Mouse (Mus musculus) midbrain, embryonic 13.5 days (tissue): ENCODE data around the gene Slc17a8. TPM values are rescaled to one million over a fixed set of nuclear protein-coding genes. Genes with fewer than 3 reads are reported as not detected.

Experiments used
- ATAC-seq: fragments of 200-750 bp; cut with Nextera tagmentation; 2 replicates; pipeline ENCODE4 v1.8.0; 2017; ENCODE audit warnings: mild to moderate bottlenecking, moderate TSS enrichment, moderate library complexity
- H3K27ac ChIP-seq: fragments of 300-500 bp; sonication (generic); 2 replicates; pipeline ENCODE4 v1.5.1; 2015; ENCODE audit warnings: inconsistent platforms, mild to moderate bottlenecking, moderate library complexity
- H3K27me3 ChIP-seq: fragments of 300-500 bp; sonication (generic); 2 replicates; pipeline ENCODE4 v1.6.1; 2015; ENCODE audit warnings: mild to moderate bottlenecking, inconsistent platforms
- H3K36me3 ChIP-seq: fragments of 300-500 bp; sonication (generic); 2 replicates; pipeline ENCODE4 v1.6.1; 2015; ENCODE audit warnings: mild to moderate bottlenecking, inconsistent platforms
- H3K4me1 ChIP-seq: fragments of 300-500 bp; sonication (generic); replicated peaks from 2 replicates; pipeline ENCODE4 v1.6.1; 2015; ENCODE audit warnings: inconsistent platforms
- H3K4me2 ChIP-seq: fragments of 300-500 bp; sonication (generic); replicated peaks from 2 replicates; pipeline ENCODE4 v1.6.1; 2015; ENCODE audit warnings: moderate library complexity, mild to moderate bottlenecking, inconsistent platforms
- H3K4me3 ChIP-seq: fragments of 300-500 bp; sonication (generic); replicated peaks from 2 replicates; pipeline ENCODE4 v1.5.1; 2015; ENCODE audit warnings: mild to moderate bottlenecking, inconsistent platforms
- H3K9ac ChIP-seq: fragments of 300-500 bp; sonication (generic); replicated peaks from 2 replicates; pipeline ENCODE4 v1.6.1; 2015; ENCODE audit warnings: mild to moderate bottlenecking, inconsistent platforms
- H3K9me3 ChIP-seq: fragments of 300-500 bp; sonication (generic); 2 replicates; pipeline ENCODE4 v1.6.1; 2016; ENCODE audit warnings: mild to moderate bottlenecking, inconsistent platforms
- WGBS: fragments of 180-500 bp; shearing (Covaris S2); methylation state at CpG from one replicate; pipeline ENCODE4 v1.1.7; 2015; 5-methylcytosine and 5-hydroxymethylcytosine counted together
- polyA plus RNA-seq: library from polyadenylated mRNA; unstranded; fragments of >200 nt; fragmentation: Nextera tagmentation; extraction: Ambion mirVana; gene quantifications from 2 replicates; pipeline ENCODE4 v1.2.1, GENCODE M21; 2015

The Slc17a8 gene
- polyA plus RNA-seq, 1 experiment from 2014 or later = 2.3 TPM

DNA sequence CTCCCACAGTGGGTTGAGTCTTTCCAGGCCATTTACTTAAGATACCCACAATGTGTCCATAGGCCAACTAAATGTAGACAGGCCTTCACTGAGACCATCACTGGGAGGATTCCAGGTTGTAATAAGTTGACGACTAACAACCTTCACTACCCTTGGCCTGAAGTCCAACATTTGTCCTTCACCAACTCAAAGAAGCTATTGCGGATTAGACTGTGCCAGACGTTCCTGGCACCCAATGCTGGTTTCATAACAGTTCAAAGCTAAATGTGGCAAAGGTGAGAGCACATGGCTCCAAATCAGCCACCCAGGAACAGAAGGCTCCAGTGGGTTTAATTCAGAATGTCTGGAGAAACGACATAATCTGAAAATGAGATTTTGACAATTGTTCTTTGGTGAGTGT is 12.1 kb upstream of the Slc17a8 start:
- Histone ChIP-seq H3K27me3 (no peaks in the 10 kb centered on the region), H3K9ac (no peak overlapping the region), H3K4me1 (no peaks in the 10 kb centered on the region), H3K27ac (no peak overlapping the region), H3K4me3 (no peak overlapping the region), H3K9me3 (no peaks in the 10 kb centered on the region), H3K4me2 (no peak overlapping the region), H3K36me3 (no peaks in the 10 kb centered on the region)
- no peak for ATAC-seq
- WGBS = 93% methylated on average over 4 of the region's 4 CpGs

DNA sequence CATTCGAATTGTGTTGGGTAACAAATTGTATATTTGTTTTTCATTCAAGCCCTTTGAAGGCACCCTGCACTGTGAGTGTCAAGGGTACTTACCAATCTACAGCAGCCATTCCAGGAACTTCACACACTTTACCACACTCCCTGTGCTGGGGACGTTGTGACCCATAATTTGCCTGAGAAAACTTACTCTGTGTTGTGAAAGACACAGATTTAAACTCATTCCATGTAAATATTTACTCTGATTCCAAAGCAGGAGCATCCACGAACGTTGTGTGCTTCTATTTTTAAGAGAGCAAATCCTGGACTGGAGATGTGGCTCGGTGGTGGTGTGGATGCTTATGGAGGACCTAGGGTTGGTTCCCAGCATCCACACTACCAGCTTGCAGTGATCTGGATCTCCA is 10.8 kb upstream of the Slc17a8 start:
- H3K4me2 ChIP-seq = no peak overlapping the region
- 71% methylated on average over 5 of the region's 5 CpGs for WGBS
- H3K27ac ChIP-seq = no peak overlapping the region
- ATAC-seq = no peak
- no peak overlapping the region for H3K4me3 ChIP-seq
- no peak overlapping the region for H3K9ac ChIP-seq
- no peaks in the 10 kb centered on the region for H3K9me3 ChIP-seq
- H3K27me3 ChIP-seq = no peaks in the 10 kb centered on the region
- no peaks in the 10 kb centered on the region for H3K36me3 ChIP-seq
- H3K4me1 ChIP-seq = no peaks in the 10 kb centered on the region

DNA sequence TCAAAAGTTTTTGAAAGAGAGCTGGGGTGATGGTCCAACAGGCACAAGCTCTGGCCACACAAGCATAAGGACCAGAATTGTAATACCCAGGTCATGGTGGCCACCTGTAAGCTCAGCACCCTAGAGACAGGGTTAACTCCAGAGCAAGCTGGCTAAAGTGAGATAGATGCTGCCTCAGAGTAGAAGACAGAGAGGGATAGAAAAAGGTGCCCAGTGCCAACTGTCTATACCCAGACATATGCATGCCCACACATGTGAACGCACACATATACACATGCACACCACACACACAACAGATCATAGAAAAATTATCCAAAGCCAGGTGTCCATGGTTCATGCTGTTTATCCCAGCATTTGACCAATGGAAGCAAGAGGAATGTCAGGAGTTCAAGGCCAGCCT is 9.5 kb upstream of the Slc17a8 start:
- no peak overlapping the region for H3K4me3 ChIP-seq
- 91% methylated on average over 1 of the region's 1 CpGs for WGBS
- no peak overlapping the region for H3K4me2 ChIP-seq
- peak; percentile 56; the same call in 1 of the 2 replicates for ATAC-seq
- no peaks in the 10 kb centered on the region for H3K27me3 ChIP-seq
- H3K36me3 ChIP-seq = no peaks in the 10 kb centered on the region
- no peak overlapping the region for H3K27ac ChIP-seq
- H3K4me1 ChIP-seq = no peaks in the 10 kb centered on the region
- H3K9ac ChIP-seq = no peak overlapping the region
- H3K9me3 ChIP-seq = no peaks in the 10 kb centered on the region

- H3K27ac ChIP-seq = no peak overlapping the region
- H3K4me2 ChIP-seq = no peak overlapping the region
- no peaks in the 10 kb centered on the region for H3K4me1 ChIP-seq
- H3K27me3 ChIP-seq = no peaks in the 10 kb centered on the region
- 28% methylated on average over 3 of the region's 3 CpGs for WGBS
- no peaks in the 10 kb centered on the region for H3K9me3 ChIP-seq
- H3K4me3 ChIP-seq = no peak overlapping the region
- peak; percentile 84 for ATAC-seq
- H3K9ac ChIP-seq = no peak overlapping the region
- H3K36me3 ChIP-seq = no peaks in the 10 kb centered on the region
Measured at GRCm38 (mm10) chr10:89630052-89630451, 9.0 kb upstream of the Slc17a8 start.

DNA sequence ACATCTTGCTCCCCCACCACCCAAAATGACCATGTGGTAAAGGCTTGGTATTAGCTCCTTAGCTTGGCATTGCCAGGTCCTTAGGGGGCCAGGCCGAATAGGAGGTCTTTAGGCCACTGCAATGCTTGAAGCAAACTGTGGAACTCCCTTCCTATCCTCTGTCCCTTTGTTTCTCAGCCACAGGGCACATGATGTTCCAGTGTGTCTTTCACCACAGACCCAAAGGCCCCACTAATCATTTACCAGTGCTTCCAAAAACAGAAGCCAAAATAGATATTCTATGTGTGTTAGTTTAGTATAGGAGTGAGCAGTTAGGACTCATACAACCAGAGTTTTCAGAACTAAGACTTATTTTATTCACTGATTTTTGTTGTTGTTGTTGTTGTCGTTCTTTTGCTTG is 5.7 kb upstream of the Slc17a8 start:
- Histone ChIP-seq H3K9ac (no peak overlapping the region), H3K9me3 (no peaks in the 10 kb centered on the region), H3K27ac (no peak overlapping the region), H3K4me3 (no peak overlapping the region), H3K4me1 (no peaks in the 10 kb centered on the region), H3K27me3 (no peaks in the 10 kb centered on the region), H3K4me2 (no peak overlapping the region), H3K36me3 (no peaks in the 10 kb centered on the region)
- no peak for ATAC-seq
- WGBS = 90% methylated on average over 2 of the region's 2 CpGs

DNA sequence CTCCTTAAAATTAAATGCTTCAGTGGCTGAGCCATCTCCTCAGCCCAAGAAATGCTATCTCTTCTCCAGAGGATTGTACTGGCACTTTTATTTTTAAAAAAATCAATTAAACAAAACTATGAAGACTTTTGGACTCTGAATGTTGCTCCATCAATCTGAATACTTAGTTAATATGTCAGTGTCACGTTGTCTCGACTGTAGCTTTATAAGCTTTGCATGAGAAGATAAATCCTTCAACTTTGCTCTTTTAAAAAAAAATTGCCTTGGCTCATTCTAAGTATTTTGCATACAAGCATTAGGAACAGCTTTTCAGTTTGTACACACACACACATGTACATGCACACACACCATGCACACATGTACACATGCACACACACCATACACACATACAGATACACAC is 3.1 kb upstream of the Slc17a8 start:
- no peaks in the 10 kb centered on the region for H3K36me3 ChIP-seq
- H3K27ac ChIP-seq = no peak overlapping the region
- H3K4me3 ChIP-seq = no peak overlapping the region
- H3K9ac ChIP-seq = no peak overlapping the region
- H3K4me1 ChIP-seq = peaks cover 7% of the 10 kb centered on the region
- H3K4me2 ChIP-seq = no peak overlapping the region
- no peaks in the 10 kb centered on the region for H3K9me3 ChIP-seq
- WGBS = 94% methylated on average over 2 of the region's 2 CpGs
- ATAC-seq = no peak
- no peaks in the 10 kb centered on the region; the same call in 1 of the 2 replicates for H3K27me3 ChIP-seq

GRCm38 (mm10) chr10:89599311-89599710 is 21.7 kb downstream of the Slc17a8 start:
- peaks cover 4% of the 10 kb centered on the region; the same call in 1 of the 2 replicates for H3K4me1 ChIP-seq
- H3K4me3 ChIP-seq = no peak overlapping the region
- H3K4me2 ChIP-seq = no peak overlapping the region
- no peak for ATAC-seq
- no peaks in the 10 kb centered on the region for H3K27me3 ChIP-seq
- 88% methylated on average over 5 of the region's 5 CpGs for WGBS
- H3K36me3 ChIP-seq = no peaks in the 10 kb centered on the region
- H3K27ac ChIP-seq = no peak overlapping the region
- H3K9me3 ChIP-seq = no peaks in the 10 kb centered on the region
- no peak overlapping the region for H3K9ac ChIP-seq

DNA sequence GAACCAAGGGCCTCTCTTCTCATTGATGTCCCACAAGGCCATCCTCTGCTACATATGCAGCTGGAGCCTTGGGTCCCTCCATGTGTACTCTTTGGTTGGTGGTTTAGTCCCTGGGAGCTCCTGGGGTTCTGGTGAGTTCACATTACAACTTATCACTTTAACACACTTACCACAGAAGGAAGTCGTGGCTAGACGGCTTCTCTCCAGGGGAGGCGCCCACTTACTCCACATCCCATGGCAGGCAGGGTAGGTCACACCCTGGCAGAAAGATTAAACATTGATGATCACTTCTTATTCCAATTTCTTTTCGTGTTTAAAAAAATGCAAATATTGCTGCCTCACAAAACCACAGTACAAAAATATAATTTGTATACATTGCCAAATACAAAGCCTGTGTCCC is 23.8 kb downstream of the Slc17a8 start:
- no peaks in the 10 kb centered on the region for H3K27me3 ChIP-seq
- no peaks in the 10 kb centered on the region for H3K36me3 ChIP-seq
- no peak overlapping the region for H3K27ac ChIP-seq
- H3K4me1 ChIP-seq = peaks cover 4% of the 10 kb centered on the region
- 83% methylated on average over 4 of the region's 4 CpGs for WGBS
- H3K9me3 ChIP-seq = no peaks in the 10 kb centered on the region
- no peak for ATAC-seq
- H3K4me2 ChIP-seq = no peak overlapping the region
- no peak overlapping the region for H3K4me3 ChIP-seq
- H3K9ac ChIP-seq = no peak overlapping the region

DNA sequence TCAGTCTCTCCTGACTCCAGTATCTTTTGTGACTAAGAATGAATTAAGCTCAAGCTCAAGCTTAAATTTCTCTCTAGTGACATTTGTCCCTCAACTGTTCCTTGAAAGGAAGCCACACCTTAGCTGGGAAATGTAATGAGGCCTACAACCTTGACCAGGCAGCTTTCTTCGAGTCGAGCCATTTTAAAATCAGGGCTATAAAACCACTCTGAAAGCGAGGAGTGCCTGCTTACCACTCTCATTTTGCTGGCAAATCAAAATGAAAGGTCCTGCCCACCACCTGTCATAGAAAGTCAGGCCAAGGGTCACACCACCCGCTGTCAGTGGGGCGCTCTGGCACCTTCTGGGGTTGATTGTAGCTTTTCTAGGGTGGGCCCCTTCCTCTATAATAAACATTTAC is 25.1 kb downstream of the Slc17a8 start:
- H3K4me3 ChIP-seq = no peak overlapping the region
- 92% methylated on average over 5 of the region's 5 CpGs for WGBS
- no peak overlapping the region for H3K27ac ChIP-seq
- no peaks in the 10 kb centered on the region for H3K36me3 ChIP-seq
- H3K4me1 ChIP-seq = peaks cover 4% of the 10 kb centered on the region
- no peak for ATAC-seq
- no peaks in the 10 kb centered on the region for H3K27me3 ChIP-seq
- H3K4me2 ChIP-seq = no peak overlapping the region
- H3K9me3 ChIP-seq = no peaks in the 10 kb centered on the region
- no peak overlapping the region for H3K9ac ChIP-seq

DNA sequence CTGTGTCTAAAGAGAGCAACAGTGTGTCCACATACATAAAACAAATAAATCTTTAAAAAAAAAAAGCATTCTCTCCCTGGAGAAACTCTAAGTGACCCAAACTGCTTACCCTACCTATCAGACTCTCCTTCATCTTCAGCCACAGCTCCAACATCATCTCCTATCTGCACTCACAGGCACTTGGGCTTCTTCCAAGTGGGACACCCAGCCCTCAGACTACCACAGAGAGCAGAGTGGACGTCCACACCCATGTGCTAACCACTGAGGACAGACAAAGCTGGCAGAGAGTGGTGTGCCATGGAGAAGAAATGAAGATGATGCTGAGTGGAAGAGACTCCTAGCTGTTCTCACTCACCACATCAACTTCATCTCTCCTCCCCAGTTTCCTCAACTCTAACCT is 25.5 kb downstream of the Slc17a8 start:
- H3K27me3 ChIP-seq = no peaks in the 10 kb centered on the region
- H3K4me3 ChIP-seq = no peak overlapping the region
- peaks cover 4% of the 10 kb centered on the region for H3K4me1 ChIP-seq
- H3K9me3 ChIP-seq = no peaks in the 10 kb centered on the region
- no peak overlapping the region for H3K9ac ChIP-seq
- H3K36me3 ChIP-seq = no peaks in the 10 kb centered on the region
- 75% methylated on average over 1 of the region's 1 CpGs for WGBS
- no peak overlapping the region for H3K27ac ChIP-seq
- no peak overlapping the region for H3K4me2 ChIP-seq
- no peak for ATAC-seq

GRCm38 (mm10) chr10:89594309-89594708 is 26.7 kb downstream of the Slc17a8 start:
- Histone ChIP-seq H3K9me3 (no peaks in the 10 kb centered on the region), H3K27ac (no peak overlapping the region), H3K36me3 (no peaks in the 10 kb centered on the region), H3K9ac (no peak overlapping the region), H3K4me2 (no peak overlapping the region), H3K4me1 (peaks cover 4% of the 10 kb centered on the region), H3K4me3 (no peak overlapping the region), H3K27me3 (no peaks in the 10 kb centered on the region)
- ATAC-seq = no peak
- 87% methylated on average over 4 of the region's 4 CpGs for WGBS

DNA sequence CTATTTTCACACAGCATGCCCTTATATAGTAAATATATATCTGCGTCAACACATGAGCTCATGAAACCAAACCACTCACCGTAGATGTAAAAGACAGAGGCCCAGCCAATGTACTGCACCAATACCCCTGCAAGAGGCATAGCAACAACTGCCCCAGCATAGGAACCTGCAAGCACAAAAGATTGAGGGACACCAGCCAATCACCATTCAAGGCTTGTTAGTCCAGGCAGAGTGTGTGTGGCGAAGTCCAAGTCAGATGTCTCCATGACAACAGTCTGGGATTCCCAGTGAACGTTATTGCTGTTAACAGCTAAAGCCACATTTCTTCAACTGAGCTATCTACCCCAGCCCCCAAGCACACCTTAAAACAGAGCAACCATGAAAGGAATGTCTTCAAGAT is 28.3 kb downstream of the Slc17a8 start:
- peak; percentile 77 for ATAC-seq

DNA sequence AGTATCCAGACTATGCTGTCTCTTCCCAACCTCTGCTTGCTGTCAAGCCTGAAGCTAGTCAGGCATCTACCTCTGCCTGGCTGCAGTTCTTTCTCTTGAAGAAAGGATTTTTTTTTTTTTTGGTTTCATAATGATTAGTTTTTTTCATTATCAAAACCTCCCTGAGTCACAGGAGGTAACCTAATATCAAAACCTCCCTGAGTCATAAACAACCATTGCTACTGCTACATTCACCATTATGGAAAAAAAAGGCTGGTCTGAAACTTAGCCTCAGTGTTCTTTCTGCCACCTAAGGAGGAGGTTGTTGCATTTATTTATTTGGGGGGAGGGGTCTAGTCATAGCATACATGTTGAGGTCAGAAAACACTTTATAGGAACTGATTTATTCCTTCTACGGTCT is 31.2 kb downstream of the Slc17a8 start:
- H3K9ac ChIP-seq = no peak overlapping the region
- no peak overlapping the region for H3K4me3 ChIP-seq
- H3K4me2 ChIP-seq = no peak overlapping the region
- no peaks in the 10 kb centered on the region for H3K9me3 ChIP-seq
- H3K27me3 ChIP-seq = no peaks in the 10 kb centered on the region
- H3K4me1 ChIP-seq = peaks cover 4% of the 10 kb centered on the region
- WGBS = 95% methylated on average over 1 of the region's 1 CpGs
- H3K27ac ChIP-seq = no peak overlapping the region
- no peak for ATAC-seq
- no peaks in the 10 kb centered on the region for H3K36me3 ChIP-seq

More for the DNA sequence above, 28.3 kb downstream of the Slc17a8 start:
- H3K36me3 ChIP-seq = no peaks in the 10 kb centered on the region
- WGBS = 32% methylated on average over 4 of the region's 4 CpGs
- peaks cover 4% of the 10 kb centered on the region for H3K4me1 ChIP-seq
- no peak overlapping the region for H3K4me3 ChIP-seq
- H3K4me2 ChIP-seq = no peak overlapping the region
- H3K9ac ChIP-seq = no peak overlapping the region
- no peaks in the 10 kb centered on the region for H3K9me3 ChIP-seq
- no peak overlapping the region for H3K27ac ChIP-seq
- no peaks in the 10 kb centered on the region for H3K27me3 ChIP-seq
